8 mouse cellular contexts compared by ENCODE assay signal in genomic region chr9:54585839-54586198, GRCm38 (mm10). TPM values are rescaled to one million over a fixed set of nuclear protein-coding genes. Genes with fewer than 3 reads are reported as not detected.
DNase-seq lines count a peak whose midpoint lies in the region; ATAC-seq and TF ChIP-seq lines count a peak whose summit lies in the region.

No protein-coding gene starts in this region.

- ATAC-seq in limb, embryonic 12.5 days (ENCODE audit: insufficient number of reproducible peaks, insufficient read depth, low FRiP score, low TSS enrichment, low read depth), result peak; percentile 6; the same call in 1 of the 2 replicates

- H3K9me3 ChIP-seq in erythroblast, embryonic 14.5 days (ENCODE audit: control insufficient read depth, low read length), result no peaks in the 10 kb centered on the region
- H3K9me3 ChIP-seq in limb, embryonic 12.5 days, result no peaks in the 10 kb centered on the region

- peaks cover 42% of the 10 kb centered on the region for H3K4me1 ChIP-seq in erythroblast, embryonic 14.5 days (ENCODE audit: control insufficient read depth)
- peaks cover 11% of the 10 kb centered on the region for H3K4me1 ChIP-seq in limb, embryonic 12.5 days (replicated peaks)
- peaks cover 4% of the 10 kb centered on the region; the same call in 1 of the 2 replicates for H3K4me1 ChIP-seq in olfactory bulb, adult 2 months (ENCODE audit: control insufficient read depth, insufficient read depth, low read length)
- no peaks in the 10 kb centered on the region for H3K4me1 ChIP-seq in lung, adult 2 months (ENCODE audit: control insufficient read depth, insufficient read depth, low read length)

- peak; percentile 8 for DNase-seq in left cerebral cortex, postnatal 4 days
- DNase-seq in left cerebral cortex, adult 8-10 months (ENCODE audit: low spot score in 2 of 2), result no peak
- DNase-seq in layer of hippocampus, postnatal 36 days, result no peak
- no peak for DNase-seq in cerebellum, postnatal 25 days
- no peak for DNase-seq in lung, adult 2 months

- no peak overlapping the region for H3K9ac ChIP-seq in limb, embryonic 12.5 days (replicated peaks)

- intact Hi-C loops in left cerebral cortex, postnatal 4 days (cut with DNase I), result no loop called here

- H3K27me3 ChIP-seq in erythroblast, embryonic 14.5 days (ENCODE audit: control insufficient read depth), result no peaks in the 10 kb centered on the region
- H3K27me3 ChIP-seq in limb, embryonic 12.5 days, result no peaks in the 10 kb centered on the region

- 29% methylated on average over 5 of the region's 5 CpGs for WGBS in limb, embryonic 12.5 days
- WGBS in olfactory bulb, adult 2 months, result 36% methylated on average over 5 of the region's 5 CpGs
- WGBS in lung, adult 2 months, result 34% methylated on average over 5 of the region's 5 CpGs

- peak overlapping the region; percentile 97 for H3K4me3 ChIP-seq in erythroblast, embryonic 14.5 days (replicated peaks)
- peak overlapping the region; percentile 89 for H3K4me3 ChIP-seq in limb, embryonic 12.5 days (replicated peaks)
- H3K4me3 ChIP-seq in olfactory bulb, adult 2 months (ENCODE audit: insufficient read depth, low read depth, low read length), result peak overlapping the region; percentile 59; the same call in 1 of the 2 replicates
- no peak overlapping the region for H3K4me3 ChIP-seq in lung, adult 2 months (replicated peaks; ENCODE audit: extremely low read depth, low read depth, low read length)

- no peak overlapping the region for H3K27ac ChIP-seq in limb, embryonic 12.5 days
- H3K27ac ChIP-seq in olfactory bulb, adult 2 months (ENCODE audit: insufficient read depth, low read depth, low read length), result no peak overlapping the region

- H3K36me3 ChIP-seq in erythroblast, embryonic 14.5 days (ENCODE audit: control insufficient read depth), result peaks cover 11% of the 10 kb centered on the region
- peaks cover 16% of the 10 kb centered on the region for H3K36me3 ChIP-seq in limb, embryonic 12.5 days

- TF ChIP-seq POLR2A in olfactory bulb, adult 2 months (IDR thresholded peaks at IDR 0.05; ENCODE audit: insufficient read depth, low read depth, low read length), result no peak
- no peak for TF ChIP-seq POLR2A in lung, adult 2 months (IDR thresholded peaks at IDR 0.05; ENCODE audit: borderline replicate concordance, extremely low read depth, low read depth, low read length)

- TF ChIP-seq CTCF in olfactory bulb, adult 2 months (IDR thresholded peaks at IDR 0.05; ENCODE audit: insufficient read depth, low read depth, low read length), result no peak
- no peak for TF ChIP-seq CTCF in lung, adult 2 months (IDR thresholded peaks at IDR 0.05; ENCODE audit: insufficient read depth, low read length)

- H3K4me2 ChIP-seq in limb, embryonic 12.5 days, result peak overlapping the region; percentile 90

RNA-seq across cellular contexts. Expression of gene Idh3a, which starts 0.3 kb away (rescaled TPM):
- 100 to 1,000 TPM; 134 to 138 TPM for total RNA-seq in left cerebral cortex, postnatal 4 days (2021)
- 100 to 1,000 TPM; 164 to 185 (median 182) TPM for total RNA-seq in left cerebral cortex, adult 8-10 months (2022)
- 0.99 and 1.1 TPM in 2 replicates for polyA plus RNA-seq in erythroblast, embryonic 14.5 days (2012)
- polyA plus RNA-seq in limb, embryonic 12.5 days (2016; fragmentation: Nextera tagmentation; extraction: Ambion mirVana), result 98.0 and 104 TPM in 2 replicates
- not detected in 2 replicates for polyA plus RNA-seq in olfactory bulb, adult 2 months (2012; ENCODE audit: insufficient read depth, insufficient read length, low replicate concordance, missing spikeins)
- 100 to 1,000 TPM; 174 to 183 TPM for total RNA-seq in layer of hippocampus, postnatal 36 days (2021)
- 20.1 and 37.0 TPM in 2 replicates for polyA plus RNA-seq in lung, adult 2 months (2012; rRNA removed)

RNA-seq across cellular contexts. Expression of gene Cib2, which starts 25.8 kb away (rescaled TPM):
- 10 to 100 TPM; 53.1 to 56.9 TPM for total RNA-seq in left cerebral cortex, postnatal 4 days (2021)
- total RNA-seq in left cerebral cortex, adult 8-10 months (2022), result 10 to 100 TPM; 23.8 to 29.4 (median 24.7) TPM
- polyA plus RNA-seq in erythroblast, embryonic 14.5 days (2012), result 0.04 and 0.08 TPM in 2 replicates
- 22.3 and 23.0 TPM in 2 replicates for polyA plus RNA-seq in limb, embryonic 12.5 days (2016; fragmentation: Nextera tagmentation; extraction: Ambion mirVana)
- not detected in 2 replicates for polyA plus RNA-seq in olfactory bulb, adult 2 months (2012; ENCODE audit: insufficient read depth, insufficient read length, low replicate concordance, missing spikeins)
- 10 to 100 TPM; 21.6 to 22.0 TPM for total RNA-seq in layer of hippocampus, postnatal 36 days (2021)
- polyA plus RNA-seq in lung, adult 2 months (2012; rRNA removed), result 7.5 and 9.7 TPM in 2 replicates

RNA-seq across cellular contexts. Expression of gene Sh2d7, which starts 47.0 kb away (rescaled TPM):
- total RNA-seq in left cerebral cortex, postnatal 4 days (2021), result not detected
- total RNA-seq in left cerebral cortex, adult 8-10 months (2022), result under 1 TPM in 1 of 4 experiments, not detected in 3; 0.21 TPM
- polyA plus RNA-seq in erythroblast, embryonic 14.5 days (2012), result not detected in 2 replicates
- polyA plus RNA-seq in limb, embryonic 12.5 days (2016; fragmentation: Nextera tagmentation; extraction: Ambion mirVana), result not detected in 2 replicates
- not detected in 2 replicates for polyA plus RNA-seq in olfactory bulb, adult 2 months (2012; ENCODE audit: insufficient read depth, insufficient read length, low replicate concordance, missing spikeins)
- under 1 TPM in 1 of 2 experiments, not detected in 1; 0.20 TPM for total RNA-seq in layer of hippocampus, postnatal 36 days (2021)
- 0.14 and 0.15 TPM in 2 replicates for polyA plus RNA-seq in lung, adult 2 months (2012; rRNA removed)

Comparison
In these comparisons a context has a peak if more than half of its experiments do, and no peak if none do; other contexts are left out.
1. RNA of gene Idh3a, which starts 0.3 kb away (polyA plus RNA-seq): 98.0 to 104 TPM in limb, embryonic 12.5 days and 20.1 to 37.0 TPM in lung, adult 2 months; 0.99 to 1.1 TPM in erythroblast, embryonic 14.5 days and not detected in olfactory bulb, adult 2 months; every median in the first group is over 10 times any median in the second.